Mouse (Mus musculus) splenic B cell, adult 2 months (primary cell): ENCODE results near the gene Olfr345.

Experiments used
- DNase-seq: peaks from one replicate; pipeline ENCODE4 v3.0.0-alpha.2; 2011; ENCODE audit warnings: low read depth, low spot score
- H3K27me3 ChIP-seq: 2 replicates; pipeline ENCODE4 v1.6.1; 2012; ENCODE audit warnings: mild to moderate bottlenecking, low read length, moderate library complexity, mixed read lengths; ENCODE audit not compliant: control insufficient read depth, poor library complexity, insufficient read depth, severe bottlenecking
- H3K36me3 ChIP-seq: 2 replicates; pipeline ENCODE4 v1.6.1; 2012; ENCODE audit warnings: mild to moderate bottlenecking, low read length, moderate library complexity, mixed read lengths; ENCODE audit not compliant: control insufficient read depth, poor library complexity, insufficient read depth, severe bottlenecking

The Olfr345 gene

GRCm38 (mm10) chr2:36639741-36640140, at the start of gene Olfr345:
TSS of gene Olfr345 (plus strand) at chr2:36640041.
- DNase-seq, result no peak
- no peaks in the 10 kb centered on the region for H3K36me3 ChIP-seq
- H3K27me3 ChIP-seq, result no peaks in the 10 kb centered on the region

- H3K36me3 ChIP-seq, result no peaks in the 10 kb centered on the region
- DNase-seq, result no peak
- H3K27me3 ChIP-seq, result no peaks in the 10 kb centered on the region
Observed at GRCm38 (mm10) chr2:36685488-36685887, 45.6 kb downstream of the Olfr345 start, which contains the start of gene Olfr346. TSS of gene Olfr346 (plus strand) at chr2:36685788.
